Mouse (Mus musculus) cerebellum, adult 8-10 months (tissue): ENCODE data around the gene Ccl20.

Experiments
- DNase-seq: peaks from one replicate; pipeline ENCODE4 v3.0.0; 2022

The Ccl20 gene

GRCm38 (mm10) chr1:83142055-83142454, 25.5 kb downstream of the Ccl20 start:
- DNase-seq, result no peak

- DNase-seq, result no peak
Observed at GRCm38 (mm10) chr1:83146547-83146946, 30.0 kb downstream of the Ccl20 start.

DNA sequence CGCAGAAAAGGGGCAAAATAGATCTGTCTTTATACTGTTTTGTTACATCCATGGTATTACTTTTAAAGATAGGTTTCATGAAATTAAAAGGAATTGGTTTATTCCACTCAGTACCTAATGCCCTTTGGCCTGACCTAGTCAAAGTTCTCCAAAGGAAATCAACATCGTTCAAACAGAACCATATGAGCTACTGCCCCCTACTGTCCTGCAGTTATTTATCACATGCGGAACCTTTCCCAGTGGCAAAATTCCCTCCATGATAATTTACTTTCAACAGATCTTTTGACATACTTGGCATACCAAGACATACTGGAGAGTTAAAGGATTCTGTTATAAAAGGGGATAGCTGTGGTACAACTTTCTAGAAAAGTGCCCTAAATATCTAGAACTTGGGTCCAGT, 33.7 kb downstream of the Ccl20 start:
- no peak for DNase-seq

GRCm38 (mm10) chr1:83152961-83153360, 36.4 kb downstream of the Ccl20 start:
- DNase-seq, result no peak

GRCm38 (mm10) chr1:83156876-83157275, 40.3 kb downstream of the Ccl20 start:
- no peak for DNase-seq

- DNase-seq, result peak; percentile 15
Observed at GRCm38 (mm10) chr1:83159603-83160002, 43.0 kb downstream of the Ccl20 start, which contains the start of gene Daw1. Daw1 (plus strand) TSS chr1:83159752.

GRCm38 (mm10) chr1:83161658-83162057, 45.1 kb downstream of the Ccl20 start:
- no peak for DNase-seq

- no peak for DNase-seq
Observed at GRCm38 (mm10) chr1:83164027-83164426, 47.5 kb downstream of the Ccl20 start.
